Comparison of ENCODE assay signal across 8 mouse cellular contexts in the genomic region with DNA sequence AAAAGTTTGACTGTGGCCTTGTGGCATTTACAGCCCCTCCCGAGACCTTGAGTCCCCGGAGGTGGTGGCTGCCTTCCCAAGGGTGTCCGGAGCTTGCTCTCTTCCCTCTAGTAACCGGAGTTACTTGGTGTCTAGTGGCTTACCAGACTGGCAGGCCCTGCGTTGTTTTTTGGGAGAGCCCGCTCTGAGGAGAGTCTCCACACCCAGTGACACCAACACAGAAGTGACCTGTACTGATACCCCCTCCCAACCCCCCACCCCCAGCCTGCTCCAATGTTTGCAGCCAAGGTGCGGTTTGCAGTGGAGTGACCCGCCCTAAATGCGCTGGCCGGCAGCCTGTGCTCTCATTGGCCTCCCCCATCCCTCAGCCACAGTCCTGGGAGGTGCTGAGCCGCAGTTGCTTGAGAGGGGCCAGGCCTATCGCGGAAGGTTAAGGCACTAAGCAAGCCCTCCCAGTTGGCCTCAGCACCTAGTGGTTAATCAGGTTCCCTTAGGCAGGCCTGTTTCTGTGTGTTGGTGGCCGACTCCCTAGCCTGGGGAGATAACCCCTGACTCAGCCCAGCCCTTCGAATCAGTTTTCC. TPM values are rescaled to one million over a fixed set of nuclear protein-coding genes. Genes with fewer than 3 reads are reported as not detected.
DNase-seq lines count a peak whose midpoint lies in the region; ATAC-seq lines count a peak whose summit lies in the region.

No protein-coding gene starts in this region.

- peak; percentile 56 for ATAC-seq in embryonic facial prominence, embryonic 14.5 days (ENCODE audit: low read depth)
- 0 out of 2 replicates have a peak, but pooled peaks have one; percentile 43 for ATAC-seq in heart, embryonic 13.5 days (ENCODE audit: extremely low read depth, insufficient number of reproducible peaks, low FRiP score, low TSS enrichment)
- peak; percentile 88 for ATAC-seq in kidney, embryonic 16.5 days (ENCODE audit: low FRiP score, low TSS enrichment)

- peak; percentile 25 for DNase-seq in spleen, adult 12 weeks (ENCODE audit: low spot score)
- no peak for DNase-seq in spleen, adult 18-20 months
- DNase-seq in embryonic facial prominence, embryonic 14.5 days (ENCODE audit: low spot score): peak; percentile 84
- peak; percentile 81 to 89 for DNase-seq in lung, postnatal 4 days
- peak; percentile 46 to 69 for DNase-seq in spleen, postnatal 10 days (ENCODE audit: low spot score in 2 of 2)
- DNase-seq in right cerebral cortex, postnatal 36 days (ENCODE audit: low spot score in 2 of 2): no peak

- peak overlapping the region; percentile 85 for H3K4me2 ChIP-seq in embryonic facial prominence, embryonic 14.5 days (ENCODE audit: low read depth, low read length)
- peak overlapping the region; percentile 91 for H3K4me2 ChIP-seq in heart, embryonic 13.5 days
- peak overlapping the region; percentile 86 for H3K4me2 ChIP-seq in kidney, embryonic 16.5 days (replicated peaks; ENCODE audit: low read depth, low read length)

- H3K4me3 ChIP-seq in embryonic facial prominence, embryonic 14.5 days (ENCODE audit: low read depth, low read length): peak overlapping the region; percentile 88
- peak overlapping the region; percentile 90 for H3K4me3 ChIP-seq in heart, embryonic 13.5 days
- H3K4me3 ChIP-seq in kidney, embryonic 16.5 days (ENCODE audit: low read length): peak overlapping the region; percentile 83

- no peaks in the 10 kb centered on the region for H3K9me3 ChIP-seq in embryonic facial prominence, embryonic 14.5 days (ENCODE audit: control insufficient read depth, low read length)
- H3K9me3 ChIP-seq in heart, embryonic 13.5 days: no peaks in the 10 kb centered on the region
- no peaks in the 10 kb centered on the region for H3K9me3 ChIP-seq in kidney, embryonic 16.5 days (ENCODE audit: low read length)

- peaks cover 44% of the 10 kb centered on the region for H3K36me3 ChIP-seq in embryonic facial prominence, embryonic 14.5 days (ENCODE audit: control insufficient read depth, insufficient read depth, low read length)
- H3K36me3 ChIP-seq in heart, embryonic 13.5 days: peaks cover 45% of the 10 kb centered on the region
- H3K36me3 ChIP-seq in kidney, embryonic 16.5 days (ENCODE audit: insufficient read depth, low read length): peaks cover 38% of the 10 kb centered on the region

- peak overlapping the region; percentile 87 for H3K27ac ChIP-seq in embryonic facial prominence, embryonic 14.5 days (replicated peaks; ENCODE audit: low read depth, low read length)
- peak overlapping the region; percentile 91 for H3K27ac ChIP-seq in heart, embryonic 13.5 days (replicated peaks)
- peak overlapping the region; percentile 88 for H3K27ac ChIP-seq in kidney, embryonic 16.5 days (ENCODE audit: low read length)

- peaks cover 18% of the 10 kb centered on the region for H3K4me1 ChIP-seq in embryonic facial prominence, embryonic 14.5 days (ENCODE audit: control insufficient read depth, insufficient read depth, low read length)
- peaks cover 60% of the 10 kb centered on the region for H3K4me1 ChIP-seq in heart, embryonic 13.5 days
- peaks cover 17% of the 10 kb centered on the region for H3K4me1 ChIP-seq in kidney, embryonic 16.5 days (ENCODE audit: insufficient read depth, low read length)

- 2% methylated on average over 15 of the region's 15 CpGs for WGBS in embryonic facial prominence, embryonic 14.5 days
- 2% methylated on average over 15 of the region's 15 CpGs for WGBS in heart, embryonic 13.5 days
- 1% methylated on average over 15 of the region's 15 CpGs for WGBS in kidney, embryonic 16.5 days

- no peaks in the 10 kb centered on the region for H3K27me3 ChIP-seq in embryonic facial prominence, embryonic 14.5 days (replicated peaks; ENCODE audit: control insufficient read depth, insufficient read depth, low read length)
- H3K27me3 ChIP-seq in heart, embryonic 13.5 days (replicated peaks): no peaks in the 10 kb centered on the region
- no peaks in the 10 kb centered on the region for H3K27me3 ChIP-seq in kidney, embryonic 16.5 days (ENCODE audit: insufficient read depth, low read length)

- H3K9ac ChIP-seq in embryonic facial prominence, embryonic 14.5 days (ENCODE audit: low read depth, low read length): peak overlapping the region; percentile 90
- peak overlapping the region; percentile 98 for H3K9ac ChIP-seq in heart, embryonic 13.5 days
- peak overlapping the region; percentile 92 for H3K9ac ChIP-seq in kidney, embryonic 16.5 days (replicated peaks; ENCODE audit: low read length)

RNA-seq across cellular contexts. Expression of a gene that starts 6.7 kb away (rescaled TPM):
- 50.3 and 57.5 TPM in 2 replicates for polyA plus RNA-seq in embryonic facial prominence, embryonic 14.5 days (2014; fragmentation: Nextera tagmentation; extraction: Ambion mirVana)
- polyA plus RNA-seq in heart, embryonic 13.5 days (2015; fragmentation: Nextera tagmentation; extraction: Ambion mirVana): 26.7 and 34.4 TPM in 2 replicates
- 30.7 and 38.1 TPM in 2 replicates for polyA plus RNA-seq in kidney, embryonic 16.5 days (2015; fragmentation: Nextera tagmentation; extraction: Ambion mirVana)

RNA-seq across cellular contexts. Expression of a gene that starts 20.6 kb away (rescaled TPM):
- polyA plus RNA-seq in embryonic facial prominence, embryonic 14.5 days (2014; fragmentation: Nextera tagmentation; extraction: Ambion mirVana): 62.7 and 66.5 TPM in 2 replicates
- 54.3 and 64.1 TPM in 2 replicates for polyA plus RNA-seq in heart, embryonic 13.5 days (2015; fragmentation: Nextera tagmentation; extraction: Ambion mirVana)
- polyA plus RNA-seq in kidney, embryonic 16.5 days (2015; fragmentation: Nextera tagmentation; extraction: Ambion mirVana): 72.7 and 94.8 TPM in 2 replicates

RNA-seq across cellular contexts. Expression of a gene that starts 31.8 kb away (rescaled TPM):
- 33.6 and 34.8 TPM in 2 replicates for polyA plus RNA-seq in embryonic facial prominence, embryonic 14.5 days (2014; fragmentation: Nextera tagmentation; extraction: Ambion mirVana)
- 12.3 and 14.8 TPM in 2 replicates for polyA plus RNA-seq in heart, embryonic 13.5 days (2015; fragmentation: Nextera tagmentation; extraction: Ambion mirVana)
- polyA plus RNA-seq in kidney, embryonic 16.5 days (2015; fragmentation: Nextera tagmentation; extraction: Ambion mirVana): 34.7 and 36.8 TPM in 2 replicates

RNA-seq across cellular contexts. Expression of a gene that starts 36.5 kb away (rescaled TPM):
- 11.0 and 11.4 TPM in 2 replicates for polyA plus RNA-seq in embryonic facial prominence, embryonic 14.5 days (2014; fragmentation: Nextera tagmentation; extraction: Ambion mirVana)
- polyA plus RNA-seq in heart, embryonic 13.5 days (2015; fragmentation: Nextera tagmentation; extraction: Ambion mirVana): 22.9 and 23.9 TPM in 2 replicates
- 27.4 and 29.4 TPM in 2 replicates for polyA plus RNA-seq in kidney, embryonic 16.5 days (2015; fragmentation: Nextera tagmentation; extraction: Ambion mirVana)

Comparison
In these comparisons a context has a peak if more than half of its experiments do, and no peak if none do; other contexts are left out.
1. DNase-seq: peak in spleen, adult 12 weeks (single experiment), embryonic facial prominence, embryonic 14.5 days (single experiment), lung, postnatal 4 days (2 of 2) and spleen, postnatal 10 days (2 of 2); none in spleen, adult 18-20 months (0 of 2) and right cerebral cortex, postnatal 36 days (0 of 2).
2. Peak in every context shown above with its lines, with median percentiles within 50 percentile points of each other: ATAC-seq, H3K27ac ChIP-seq, H3K4me2 ChIP-seq, H3K4me3 ChIP-seq and H3K9ac ChIP-seq.